Mouse (Mus musculus): ENCODE results near the gene Olfr376.

The Olfr376 gene

DNA sequence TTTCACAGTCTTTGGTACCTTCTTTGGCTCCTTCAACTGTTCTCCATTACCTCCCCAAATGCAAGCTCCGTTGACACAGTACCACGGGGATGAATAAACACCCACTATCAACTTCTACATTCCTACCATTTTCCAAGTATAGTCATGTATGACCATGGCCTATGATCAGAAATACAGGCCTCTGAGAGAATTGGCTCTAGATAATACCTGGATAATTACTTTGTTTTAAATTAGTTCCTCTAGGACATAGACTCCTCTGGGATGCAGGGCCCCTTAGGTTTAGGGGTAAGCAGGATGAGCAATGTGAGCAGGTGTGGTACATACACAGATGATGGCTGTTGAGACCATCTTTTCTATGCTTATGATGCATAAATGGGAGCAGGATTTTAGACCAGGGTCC is at the start of gene Olfr376:
TSS of gene Olfr376 (plus strand) at position 301 of the 400 bp plus-strand sequence.
- no peak for DNase-seq (ENCODE audit: low spot score in 2 of 2)

DNA sequence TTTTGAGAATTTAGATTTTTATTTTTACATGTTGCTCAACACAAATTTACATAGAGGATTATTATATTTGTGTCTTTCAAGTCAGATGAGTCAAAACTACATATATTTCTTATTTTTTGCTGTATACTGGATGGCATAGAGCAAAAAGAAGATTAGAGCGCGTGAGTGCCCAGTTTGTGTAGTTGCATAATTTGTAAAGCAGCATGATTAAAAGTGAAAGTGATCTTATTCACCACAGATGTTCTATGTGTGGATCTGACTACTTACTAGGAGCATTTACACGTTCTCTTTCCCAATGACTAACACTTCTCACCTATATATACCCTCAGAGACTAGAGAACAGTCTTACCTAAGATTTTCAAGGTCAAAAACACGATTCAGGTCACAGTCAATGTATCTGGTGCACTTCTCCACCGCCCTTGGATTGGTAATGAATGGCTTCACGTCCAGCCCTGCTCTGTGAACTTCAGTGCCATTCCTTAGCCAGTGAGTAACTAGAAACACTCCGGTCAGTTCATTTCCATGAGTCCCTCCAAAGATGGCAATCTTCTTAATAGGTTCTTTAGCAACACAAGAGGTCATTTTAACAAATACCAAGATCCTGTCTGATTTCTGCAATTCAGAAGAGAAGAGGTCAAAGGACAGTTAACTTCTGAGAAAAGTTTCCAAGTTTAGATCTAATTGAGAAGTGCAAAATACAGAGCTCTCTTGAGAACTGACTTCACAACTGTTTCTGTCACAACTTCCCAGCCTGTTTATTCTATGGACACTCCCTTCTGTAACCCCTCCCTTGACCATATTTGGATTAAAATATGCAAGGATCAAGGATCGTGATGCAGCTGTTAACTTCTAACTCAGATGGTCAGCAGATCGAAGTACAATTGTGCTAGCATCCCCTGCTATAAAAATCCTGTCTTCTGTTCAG is 46.9 kb upstream of the Olfr376 start:
- DNase-seq (ENCODE audit: low spot score in 2 of 2): no peak

DNA sequence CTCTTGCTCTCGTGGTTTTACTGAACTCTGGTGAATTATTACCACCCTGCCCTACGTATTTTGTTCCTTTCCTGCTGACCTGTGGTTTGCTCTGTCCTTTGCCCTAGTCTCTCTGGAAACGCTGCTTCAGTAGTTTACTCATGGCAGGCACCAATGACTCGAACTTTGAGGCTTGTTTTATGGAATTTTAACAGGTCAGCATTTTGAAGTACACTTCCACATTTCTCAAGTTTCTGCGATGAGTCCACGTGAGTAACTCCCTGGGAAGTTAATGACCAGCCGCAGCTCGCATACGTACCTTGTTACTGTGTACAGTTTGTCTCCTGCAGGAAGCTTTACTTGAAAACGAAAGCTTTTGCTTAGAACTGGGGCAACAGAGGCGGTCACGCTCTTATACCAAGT is 44.6 kb upstream of the Olfr376 start:
- DNase-seq (ENCODE audit: low spot score in 2 of 2): no peak

DNA sequence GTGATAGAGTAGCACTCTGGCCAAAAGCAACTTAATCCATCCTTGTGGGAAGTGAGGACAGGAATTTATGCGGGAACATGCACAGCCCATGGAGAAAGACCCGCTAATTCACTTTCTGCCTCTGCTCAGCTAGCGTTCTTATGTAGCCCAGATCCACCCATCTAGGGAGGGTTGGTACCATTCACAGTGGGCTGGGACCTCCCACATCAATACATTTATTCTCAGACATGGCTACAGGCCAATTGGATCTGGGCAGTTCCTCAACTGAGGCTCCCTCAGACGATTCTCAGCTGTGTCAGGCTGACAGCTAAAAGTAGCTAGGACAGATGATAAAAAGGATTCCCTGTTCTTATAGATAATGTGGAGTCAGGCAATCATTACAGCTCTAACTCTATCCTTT is 43.7 kb upstream of the Olfr376 start:
- no peak for DNase-seq (ENCODE audit: low spot score in 2 of 2)

DNA sequence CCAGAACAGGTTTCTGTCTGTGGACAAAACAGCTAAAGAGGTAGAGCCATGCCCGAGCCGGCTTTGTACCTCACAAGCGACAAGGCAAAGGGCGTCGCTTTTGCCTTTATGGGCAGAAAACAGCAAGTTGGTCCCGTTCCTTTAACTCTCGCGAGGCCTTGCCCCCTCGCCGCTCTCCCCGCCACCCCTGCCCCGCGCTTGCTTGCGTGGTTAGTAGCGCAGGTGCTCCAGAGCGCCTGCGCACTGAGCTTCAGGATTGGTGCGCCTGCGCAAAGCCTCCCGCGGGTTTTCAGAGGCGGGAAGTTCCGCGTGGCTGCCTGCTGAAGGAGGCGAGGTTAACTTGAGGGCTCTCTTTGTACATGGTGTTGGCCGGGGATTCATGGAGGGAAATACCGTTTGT is 41.6 kb upstream of the Olfr376 start, which contains the start of the genes Aspa, Gm49340 and Spata22:
TSS of gene Aspa (minus strand) at position 155 of the 400 bp plus-strand sequence.
TSS of gene Gm49340 (plus strand) at position 300 of the 400 bp plus-strand sequence.
TSS of gene Spata22 (plus strand) at position 300 of the 400 bp plus-strand sequence.
- DNase-seq (ENCODE audit: low spot score in 2 of 2): no peak

DNA sequence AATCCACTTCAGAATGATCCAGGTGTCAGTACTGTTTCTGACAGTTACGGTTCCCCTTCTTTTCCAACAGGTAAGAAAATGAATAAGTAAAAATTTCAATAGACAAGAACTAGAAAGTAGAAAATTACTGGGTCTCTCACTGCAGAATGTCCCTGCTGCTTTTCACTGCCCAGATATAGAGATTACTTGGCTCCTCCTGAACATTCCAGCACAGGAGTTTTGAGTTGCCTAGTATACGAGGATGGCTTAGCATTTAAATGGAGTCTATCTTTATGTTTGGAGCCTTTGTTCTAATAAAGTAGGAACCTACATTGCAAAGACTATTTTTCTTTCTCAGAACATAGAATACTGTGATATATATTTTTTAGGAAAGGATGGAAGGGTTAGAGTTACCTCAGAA is 37.7 kb upstream of the Olfr376 start:
- DNase-seq (ENCODE audit: low spot score in 2 of 2): no peak

DNA sequence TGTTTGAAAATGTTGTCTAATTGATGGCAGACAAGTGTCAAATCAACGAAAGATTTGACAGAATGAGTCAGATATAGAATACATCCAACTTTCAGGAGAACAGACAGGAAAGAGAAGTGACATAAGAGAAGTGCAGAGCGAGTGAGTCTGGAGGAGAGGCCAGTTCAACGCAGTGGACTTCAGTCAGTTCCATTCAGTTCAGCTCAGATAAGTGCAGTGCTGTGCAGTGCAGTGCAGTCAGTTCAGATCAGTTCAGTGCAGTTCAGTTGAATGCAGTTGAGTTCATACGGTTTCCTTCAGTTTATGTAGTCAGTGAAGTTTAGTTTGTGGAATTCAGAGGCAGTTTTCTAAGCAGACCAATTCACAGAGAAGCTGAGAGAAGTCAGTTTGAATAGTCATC is 34.1 kb upstream of the Olfr376 start:
- DNase-seq (ENCODE audit: low spot score in 2 of 2): no peak

DNA sequence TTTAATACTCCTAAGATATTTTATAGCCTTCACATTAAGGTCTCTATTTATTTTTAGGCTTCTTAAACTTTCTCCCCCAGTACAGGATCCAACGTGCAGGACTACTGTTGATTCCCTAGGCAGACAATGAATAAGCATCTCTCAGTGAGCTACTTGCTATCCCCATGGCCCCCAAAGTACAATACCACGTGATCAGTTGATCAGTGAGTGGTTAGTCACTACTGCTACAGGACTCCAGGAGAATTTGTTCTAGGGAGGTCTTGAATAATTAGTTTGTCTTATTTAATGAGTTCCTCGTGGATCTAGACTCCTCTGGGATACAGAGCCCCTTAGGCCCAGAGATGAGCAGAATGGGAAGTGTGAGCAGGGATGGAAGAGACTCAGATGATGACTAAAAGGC is 20.6 kb upstream of the Olfr376 start, which contains the start of gene Olfr20:
TSS of gene Olfr20 (plus strand) at position 301 of the 400 bp plus-strand sequence.
- DNase-seq (ENCODE audit: low spot score in 2 of 2): no peak

DNA sequence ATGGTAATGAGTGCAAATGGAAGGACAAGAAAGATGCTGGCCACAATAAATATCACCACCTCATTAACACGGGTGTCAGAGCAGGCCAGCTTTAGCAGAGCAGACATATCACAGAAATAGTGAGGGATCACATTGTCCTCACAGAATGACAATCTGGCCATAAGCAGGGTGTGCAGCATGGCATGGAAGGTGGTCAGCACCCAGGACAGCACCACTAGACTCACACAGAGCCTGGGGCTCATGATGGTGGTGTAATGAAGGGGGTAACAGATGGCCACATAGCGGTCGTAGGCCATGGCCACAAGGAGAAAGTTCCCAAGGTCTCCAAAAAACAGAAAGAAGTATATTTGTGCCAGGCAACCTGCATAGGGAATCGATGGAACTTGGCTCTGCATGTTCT is 24.3 kb downstream of the Olfr376 start:
- DNase-seq (ENCODE audit: low spot score in 2 of 2): no peak

DNA sequence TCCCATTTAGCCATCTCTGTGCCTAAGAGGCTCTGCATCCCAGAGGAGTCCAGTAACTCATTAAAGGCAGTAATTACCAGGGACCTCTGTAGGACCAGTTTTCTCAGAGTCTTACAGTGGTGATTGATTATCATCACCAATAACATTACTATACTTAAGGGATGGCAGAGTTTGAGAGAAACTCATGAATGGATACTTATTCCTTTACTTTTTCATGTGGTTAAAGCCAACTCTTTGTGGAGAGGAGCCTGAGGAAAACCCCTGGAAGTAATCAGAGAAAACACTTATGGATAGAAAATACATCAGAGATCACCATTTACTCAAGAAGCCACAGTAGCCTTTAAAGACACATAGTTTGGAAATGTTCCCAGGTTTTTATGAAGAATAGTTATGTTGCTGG is 28.5 kb downstream of the Olfr376 start, which contains the start of gene Olfr1:
TSS of gene Olfr1 (minus strand) at position 101 of the 400 bp plus-strand sequence.
- DNase-seq (ENCODE audit: low spot score in 2 of 2): no peak
